Mouse (Mus musculus) G1E (cell line): Measurements from ENCODE around the gene Bhlha9. TPM values are rescaled to one million over a fixed set of nuclear protein-coding genes. Genes with fewer than 3 reads are reported as not detected.

ENCODE experiments used
- ATAC-seq: 2 replicates; pipeline ENCODE4 v1.8.0; 2016; ENCODE audit warnings: mild to moderate bottlenecking; ENCODE audit not compliant: insufficient number of reproducible peaks, poor library complexity, low FRiP score, severe bottlenecking; ENCODE audit errors: extremely low read depth
- DNase-seq: peaks from one replicate; pipeline ENCODE4 v3.0.0; 2012; ENCODE audit warnings: low spot score
- H3K27me3 ChIP-seq: 2 replicates; pipeline ENCODE4 v1.6.1; 2012; ENCODE audit warnings: mild to moderate bottlenecking, low read length, inconsistent platforms; ENCODE audit not compliant: insufficient read depth
- H3K36me3 ChIP-seq: replicated peaks from 2 replicates; pipeline ENCODE3; 2012; ENCODE audit warnings: mild to moderate bottlenecking, inconsistent platforms
- H3K4me1 ChIP-seq: 2 replicates; pipeline ENCODE4 v1.6.1; 2012; ENCODE audit warnings: low read depth, low read length, inconsistent platforms, mixed read lengths; ENCODE audit not compliant: insufficient read depth
- H3K4me3 ChIP-seq: 2 replicates; pipeline ENCODE4 v1.5.1; 2012; ENCODE audit warnings: low read depth, mild to moderate bottlenecking, inconsistent platforms, low read length, moderate library complexity, mixed read lengths
- H3K9me3 ChIP-seq: replicated peaks from 2 replicates; pipeline ENCODE4 v1.6.1; 2012; ENCODE audit warnings: inconsistent platforms
- CTCF ChIP-seq: IDR thresholded peaks from 2 replicates; pipeline ENCODE4 v1.5.1; 2012; ENCODE audit warnings: low read depth, low read length, inconsistent platforms, mixed read lengths
- GATA1 ChIP-seq: IDR thresholded peaks from 2 replicates; pipeline ENCODE4 v1.6.1; 2012; ENCODE audit warnings: borderline replicate concordance, low read length, inconsistent platforms, mixed read lengths
- GATA2 ChIP-seq: IDR thresholded peaks from 2 replicates; pipeline ENCODE4 v1.6.1; 2012; ENCODE audit warnings: low read depth, low read length, inconsistent platforms, borderline replicate concordance
- POLR2AphosphoS5 ChIP-seq: IDR thresholded peaks from 2 replicates; pipeline ENCODE4 v1.6.1; 2012; ENCODE audit warnings: low read depth, low read length, inconsistent platforms; ENCODE audit not compliant: insufficient replicate concordance
- TAL1 ChIP-seq: conservative IDR thresholded peaks from 2 replicates; pipeline ENCODE4 v1.6.1; 2012; ENCODE audit warnings: low read depth, low read length, inconsistent platforms, mixed read lengths
- polyA plus RNA-seq: library from polyadenylated mRNA; stranded (reverse); fragments of >175 nt; gene quantifications from 2 replicates; pipeline ENCODE4 v1.2.3, GENCODE M21; 2012
- total RNA-seq, 2 experiments: library from RNA; stranded (forward) in 1 of 2; stranded (reverse) in 1 of 2; fragments of 200-1000 nt in 1 of 2; fragments of >200 nt in 1 of 2; fragmentation: Nextera tagmentation in 1 of 2; gene quantifications; 2 replicates each; pipeline ENCODE4 v1.2.3; 2014 to 2017

Bhlha9 gene
- total and polyA plus RNA-seq, 3 experiments = not detected

- Histone ChIP-seq H3K27me3 (peaks cover 8% of the 10 kb centered on the region; the same call in 1 of the 2 replicates), H3K4me3 (no peak overlapping the region), H3K36me3 (no peaks in the 10 kb centered on the region), H3K4me1 (no peaks in the 10 kb centered on the region), H3K9me3 (no peaks in the 10 kb centered on the region)
- TF ChIP-seq POLR2AphosphoS5 (no peak), CTCF (no peak), TAL1 (no peak), GATA1 (no peak), GATA2 (no peak)
- DNase-seq = no peak
- no peak for ATAC-seq
Measured at GRCm38 (mm10) chr11:76630023-76630422, 42.2 kb upstream of the Bhlha9 start.

- H3K4me1 ChIP-seq = no peaks in the 10 kb centered on the region
- ATAC-seq = no peak
Measured at GRCm38 (mm10) chr11:76630487-76630886, 41.8 kb upstream of the Bhlha9 start.

GRCm38 (mm10) chr11:76639269-76639985, 32.8 kb upstream of the Bhlha9 start:
- DNase-seq (no peak), ATAC-seq (no peak)
- no peaks in the 10 kb centered on the region for H3K9me3 ChIP-seq
- H3K4me1 ChIP-seq = no peaks in the 10 kb centered on the region
- no peaks in the 10 kb centered on the region for H3K36me3 ChIP-seq
- no peak overlapping the region for H3K4me3 ChIP-seq
- H3K27me3 ChIP-seq = no peaks in the 10 kb centered on the region
- TF ChIP-seq CTCF (no peak), POLR2AphosphoS5 (no peak), TAL1 (no peak), GATA2 (no peak), GATA1 (no peak)

More at GRCm38 (mm10) chr11:76630487-76630886, 41.8 kb upstream of the Bhlha9 start:
- no peak for DNase-seq
- Histone ChIP-seq H3K27me3 (peaks cover 8% of the 10 kb centered on the region; the same call in 1 of the 2 replicates), H3K36me3 (no peaks in the 10 kb centered on the region), H3K4me3 (no peak overlapping the region), H3K9me3 (no peaks in the 10 kb centered on the region)
- no peak for TF ChIP-seq POLR2AphosphoS5
- TF ChIP-seq TAL1 = no peak
- TF ChIP-seq CTCF = no peak
- TF ChIP-seq GATA2 = no peak
- no peak for TF ChIP-seq GATA1

GRCm38 (mm10) chr11:76640231-76640630, 32.0 kb upstream of the Bhlha9 start:
- DNase-seq = no peak
- Histone ChIP-seq H3K9me3 (no peaks in the 10 kb centered on the region), H3K4me3 (no peak overlapping the region), H3K27me3 (peaks cover 3% of the 10 kb centered on the region; the same call in 1 of the 2 replicates), H3K4me1 (no peaks in the 10 kb centered on the region), H3K36me3 (no peaks in the 10 kb centered on the region)
- TF ChIP-seq CTCF = no peak
- no peak for TF ChIP-seq GATA2
- TF ChIP-seq POLR2AphosphoS5 = no peak
- no peak for TF ChIP-seq GATA1
- no peak for TF ChIP-seq TAL1
- no peak for ATAC-seq

- ATAC-seq (no peak), DNase-seq (no peak)
- H3K27me3 ChIP-seq = peaks cover 6% of the 10 kb centered on the region
- H3K4me1 ChIP-seq = no peaks in the 10 kb centered on the region; the same call in 1 of the 2 replicates
- no peaks in the 10 kb centered on the region for H3K36me3 ChIP-seq
- H3K4me3 ChIP-seq = no peak overlapping the region
- TF ChIP-seq POLR2AphosphoS5 = no peak
- no peak for TF ChIP-seq GATA1
- no peak for TF ChIP-seq CTCF
- no peak for TF ChIP-seq TAL1
- TF ChIP-seq GATA2 = no peak
- no peaks in the 10 kb centered on the region for H3K9me3 ChIP-seq
Measured at GRCm38 (mm10) chr11:76644257-76644656, 28.0 kb upstream of the Bhlha9 start.

GRCm38 (mm10) chr11:76645036-76645435, 27.2 kb upstream of the Bhlha9 start:
- H3K9me3 ChIP-seq = no peaks in the 10 kb centered on the region
- ATAC-seq (no peak), DNase-seq (no peak)
- peaks cover 6% of the 10 kb centered on the region for H3K27me3 ChIP-seq
- TF ChIP-seq POLR2AphosphoS5 (no peak), GATA2 (no peak), CTCF (no peak), TAL1 (no peak), GATA1 (no peak)
- no peak overlapping the region for H3K4me3 ChIP-seq
- H3K4me1 ChIP-seq = no peaks in the 10 kb centered on the region; the same call in 1 of the 2 replicates
- no peaks in the 10 kb centered on the region for H3K36me3 ChIP-seq
